Mouse (Mus musculus): ENCODE data around the gene Mettl16. TPM values are rescaled to one million over a fixed set of nuclear protein-coding genes. Genes with fewer than 3 reads are reported as not detected.
A peak's percentile ranks its signal among the peaks of the same experiment; 100 is the strongest.

Mettl16 gene
- polyA plus RNA-seq, 1 experiment from 2014 or later: 61.6 TPM

DNA sequence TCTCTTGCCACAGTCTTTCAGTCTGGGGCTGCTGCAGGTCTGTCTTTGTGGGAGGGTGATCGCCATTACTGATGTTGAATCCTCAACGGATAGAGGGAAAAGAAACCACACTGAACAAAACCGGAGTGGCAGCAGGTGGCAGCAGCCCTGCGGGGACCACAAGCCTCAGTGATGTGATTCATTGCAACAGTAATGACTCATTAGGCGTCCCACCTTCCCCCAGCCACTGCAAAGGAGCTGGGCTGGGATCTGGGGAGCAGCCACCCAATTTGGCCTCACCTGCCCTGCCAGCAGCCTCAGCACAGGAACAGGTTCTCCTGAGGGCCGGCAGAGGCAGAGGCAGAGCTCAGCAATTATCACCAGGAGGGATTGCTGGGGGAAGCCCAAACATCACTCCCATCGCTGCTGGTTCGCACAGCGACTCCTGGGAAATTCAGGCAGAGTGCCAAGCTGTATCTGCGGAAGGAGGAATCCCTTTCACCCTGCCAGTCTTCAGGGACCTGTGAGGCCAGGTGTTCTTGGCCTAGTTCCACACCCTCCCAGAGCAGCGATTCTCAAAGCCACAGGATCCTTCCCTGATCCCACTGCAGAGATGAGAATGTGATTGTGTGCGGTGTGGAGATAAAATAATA lies 100.5 kb downstream of the Mettl16 start:
- H3K4me3 ChIP-seq (replicated peaks): no peak overlapping the region
- no peak overlapping the region for H3K4me2 ChIP-seq
- ATAC-seq (ENCODE audit: insufficient number of reproducible peaks, insufficient read depth, low FRiP score, low TSS enrichment, low read depth): no peak
- H3K9me3 ChIP-seq: no peaks in the 10 kb centered on the region
- WGBS: 34% methylated on average over 12 of the region's 12 CpGs
- peaks cover 19% of the 10 kb centered on the region for H3K4me1 ChIP-seq (replicated peaks)
- no peak overlapping the region for H3K9ac ChIP-seq (replicated peaks)
- H3K36me3 ChIP-seq: 0 out of 2 replicates have a peak, but pooled peaks cover 4% of the 10 kb centered on the region
- no peak overlapping the region for H3K27ac ChIP-seq
- no peaks in the 10 kb centered on the region for H3K27me3 ChIP-seq

DNA sequence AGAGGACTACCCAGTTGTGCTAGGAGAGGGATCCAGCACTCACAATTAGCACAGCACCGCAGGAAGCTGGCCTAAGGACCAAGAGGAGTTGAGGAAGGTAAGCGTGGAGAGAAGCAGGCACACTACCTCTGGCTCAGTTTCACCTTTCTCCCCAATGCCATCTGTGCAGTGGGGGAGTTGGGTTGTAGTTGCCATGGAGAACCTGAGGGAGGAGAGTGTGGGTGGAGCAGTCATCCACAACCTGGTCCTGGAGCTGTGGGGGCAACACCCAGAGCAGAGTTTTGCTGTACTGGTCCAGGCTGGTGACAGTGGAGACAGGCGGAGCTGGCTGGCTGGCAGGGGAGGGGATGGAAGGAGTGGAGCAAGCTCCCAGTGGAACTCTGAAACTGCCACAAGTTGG lies 104.0 kb downstream of the Mettl16 start:
- Histone ChIP-seq H3K4me2 (no peak overlapping the region), H3K36me3 (no peaks in the 10 kb centered on the region), H3K9me3 (no peaks in the 10 kb centered on the region), H3K4me3 (replicated peaks) (no peak overlapping the region), H3K9ac (replicated peaks) (no peak overlapping the region), H3K27me3 (no peaks in the 10 kb centered on the region), H3K27ac (no peak overlapping the region), H3K4me1 (replicated peaks) (peaks cover 28% of the 10 kb centered on the region)
- no peak for ATAC-seq (ENCODE audit: insufficient number of reproducible peaks, insufficient read depth, low FRiP score, low TSS enrichment, low read depth)
- 46% methylated on average over 3 of the region's 3 CpGs for WGBS

DNA sequence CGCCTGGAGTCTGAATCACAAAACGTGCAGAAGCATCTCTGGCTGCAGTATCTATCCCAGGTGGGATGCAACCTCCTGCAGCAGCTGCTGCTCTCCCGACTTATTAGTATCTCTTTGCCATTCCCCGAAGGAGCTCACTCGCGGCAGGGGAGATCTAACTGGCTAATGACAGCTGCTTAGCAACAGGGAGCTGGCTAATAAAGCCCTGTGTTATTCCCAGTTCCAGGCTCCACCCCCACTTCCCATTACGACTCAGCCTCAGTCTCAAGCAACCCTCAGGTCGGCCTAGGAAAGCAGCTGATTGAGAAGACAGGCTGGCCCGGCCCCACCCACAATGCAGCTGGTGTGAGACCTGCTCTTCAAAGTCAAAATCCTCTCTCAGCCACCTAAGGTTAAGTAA lies 106.2 kb downstream of the Mettl16 start:
- Histone ChIP-seq H3K4me2 (peak overlapping the region; percentile 39), H3K27me3 (no peaks in the 10 kb centered on the region), H3K36me3 (no peaks in the 10 kb centered on the region), H3K9ac (replicated peaks) (no peak overlapping the region; the same call in 1 of the 2 replicates), H3K4me1 (replicated peaks) (peaks cover 20% of the 10 kb centered on the region), H3K4me3 (replicated peaks) (no peak overlapping the region), H3K27ac (no peak overlapping the region; the same call in 1 of the 2 replicates), H3K9me3 (no peaks in the 10 kb centered on the region)
- 4% methylated on average over 9 of the region's 9 CpGs for WGBS
- ATAC-seq (ENCODE audit: insufficient number of reproducible peaks, insufficient read depth, low FRiP score, low TSS enrichment, low read depth): 0 out of 2 replicates have a peak, but pooled peaks have one; percentile 63

Small RNA genes lying within 50 kb of the gene (microRNA-seq; reads per million reads assigned to microRNA genes)
- not detected for gene Mir6926

Other genes starting within 250 kb of the Mettl16 start
- 1.1 TPM in 2 replicates for gene Rap1gap2, start 159.9 kb upstream of the Mettl16 start, polyA plus RNA-seq (2016; fragmentation: Nextera tagmentation; extraction: Ambion mirVana)
- 0.58 and 0.84 TPM in 2 replicates for gene Ccdc92b, start 151.2 kb upstream of the Mettl16 start, polyA plus RNA-seq (2016; fragmentation: Nextera tagmentation; extraction: Ambion mirVana)
- gene Cluh, start 121.3 kb upstream of the Mettl16 start, polyA plus RNA-seq (2016; fragmentation: Nextera tagmentation; extraction: Ambion mirVana): 22.5 and 25.7 TPM in 2 replicates
- 57.1 and 60.1 TPM in 2 replicates for gene Pafah1b1, start 46.2 kb upstream of the Mettl16 start, polyA plus RNA-seq (2016; fragmentation: Nextera tagmentation; extraction: Ambion mirVana)
- 4.4 and 5.7 TPM in 2 replicates for gene Mnt, start 60.1 kb downstream of the Mettl16 start, polyA plus RNA-seq (2016; fragmentation: Nextera tagmentation; extraction: Ambion mirVana)
- gene Sgsm2, start 126.2 kb downstream of the Mettl16 start, polyA plus RNA-seq (2016; fragmentation: Nextera tagmentation; extraction: Ambion mirVana): 5.2 and 5.9 TPM in 2 replicates
- gene Tsr1, start 127.2 kb downstream of the Mettl16 start, polyA plus RNA-seq (2016; fragmentation: Nextera tagmentation; extraction: Ambion mirVana): 45.2 and 46.5 TPM in 2 replicates
- 22.4 and 22.7 TPM in 2 replicates for gene Smg6, start 155.0 kb downstream of the Mettl16 start, polyA plus RNA-seq (2016; fragmentation: Nextera tagmentation; extraction: Ambion mirVana)
- gene Srr, start 155.1 kb downstream of the Mettl16 start, polyA plus RNA-seq (2016; fragmentation: Nextera tagmentation; extraction: Ambion mirVana): 23.7 and 24.5 TPM in 2 replicates